Mouse (Mus musculus): ENCODE results near the gene Map3k10. TPM values are rescaled to one million over a fixed set of nuclear protein-coding genes. Genes with fewer than 3 reads are reported as not detected.
"Not testable (repeated sequence)": the region's sequence is repeated elsewhere in the genome, so short reads cannot be mapped to it uniquely, and the experiment has no call there.

Map3k10 gene
- polyA plus RNA-seq, 1 experiment from 2014 or later = 23.5 TPM

- H3K4me2 ChIP-seq (replicated peaks) = no peak overlapping the region
- no peak overlapping the region for H3K9ac ChIP-seq
- ATAC-seq (ENCODE audit: low FRiP score) (no peak), DNase-seq (ENCODE audit: low spot score) (no peak)
- no peak overlapping the region for H3K4me3 ChIP-seq (replicated peaks; ENCODE audit: low read length)
- H3K27me3 ChIP-seq (ENCODE audit: control insufficient read depth, insufficient read depth, low read length) = no peaks in the 10 kb centered on the region
- no peaks in the 10 kb centered on the region for H3K36me3 ChIP-seq (replicated peaks; ENCODE audit: control insufficient read depth, insufficient read depth)
- no peaks in the 10 kb centered on the region for H3K4me1 ChIP-seq (replicated peaks; ENCODE audit: control insufficient read depth, insufficient read depth, low read length)
- H3K27ac ChIP-seq = no peak overlapping the region
- H3K9me3 ChIP-seq (ENCODE audit: control insufficient read depth, low read length) = no peaks in the 10 kb centered on the region
- WGBS = 90% methylated on average over 7 of the region's 7 CpGs
Observed at GRCm38 (mm10) chr7:27646516-27646915, 27.9 kb downstream of the Map3k10 start.

GRCm38 (mm10) chr7:27644471-27644870 lies 29.9 kb downstream of the Map3k10 start:
- no peak overlapping the region for H3K4me2 ChIP-seq (replicated peaks)
- H3K9me3 ChIP-seq (ENCODE audit: control insufficient read depth, low read length) = no peaks in the 10 kb centered on the region
- peaks cover 1% of the 10 kb centered on the region; the same call in 1 of the 2 replicates for H3K36me3 ChIP-seq (replicated peaks; ENCODE audit: control insufficient read depth, insufficient read depth)
- no peaks in the 10 kb centered on the region for H3K4me1 ChIP-seq (replicated peaks; ENCODE audit: control insufficient read depth, insufficient read depth, low read length)
- no peak overlapping the region for H3K4me3 ChIP-seq (replicated peaks; ENCODE audit: low read length)
- H3K9ac ChIP-seq = no peak overlapping the region
- H3K27ac ChIP-seq = no peak overlapping the region
- no peaks in the 10 kb centered on the region for H3K27me3 ChIP-seq (ENCODE audit: control insufficient read depth, insufficient read depth, low read length)
- WGBS = 65% methylated on average over 1 of the region's 1 CpGs
- DNase-seq (ENCODE audit: low spot score) (no peak), ATAC-seq (ENCODE audit: low FRiP score) (no peak)

DNA sequence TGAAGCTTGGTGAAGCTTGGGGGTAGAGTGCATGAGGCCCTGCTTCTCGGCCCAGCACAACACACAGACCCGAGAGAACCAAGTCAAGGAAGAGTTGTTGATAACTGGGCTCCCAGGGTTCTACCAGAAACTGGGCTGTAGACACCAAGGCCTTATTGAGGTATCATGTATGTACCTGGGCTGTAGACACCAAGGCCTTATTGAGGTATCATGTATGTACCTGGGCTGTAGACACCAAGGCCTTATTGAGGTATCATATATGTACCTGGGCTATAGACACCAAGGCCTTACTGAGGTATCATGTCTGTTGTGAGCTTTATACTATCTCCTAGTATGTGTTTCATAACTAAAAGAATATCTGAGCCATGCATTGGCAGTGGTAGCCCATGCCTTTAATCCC lies 39.3 kb downstream of the Map3k10 start:
- H3K27me3 ChIP-seq (ENCODE audit: control insufficient read depth, insufficient read depth, low read length); H3K4me1 ChIP-seq (replicated peaks; ENCODE audit: control insufficient read depth, insufficient read depth, low read length); H3K27ac ChIP-seq; ATAC-seq (ENCODE audit: low FRiP score); DNase-seq (ENCODE audit: low spot score); H3K4me3 ChIP-seq (replicated peaks; ENCODE audit: low read length); H3K9me3 ChIP-seq (ENCODE audit: control insufficient read depth, low read length); H3K4me2 ChIP-seq (replicated peaks); H3K9ac ChIP-seq: not testable (repeated sequence)
- 100% methylated on average over 2 of the region's 2 CpGs for WGBS
- H3K36me3 ChIP-seq (replicated peaks; ENCODE audit: control insufficient read depth, insufficient read depth) = peaks cover 71% of the 10 kb centered on the region

DNA sequence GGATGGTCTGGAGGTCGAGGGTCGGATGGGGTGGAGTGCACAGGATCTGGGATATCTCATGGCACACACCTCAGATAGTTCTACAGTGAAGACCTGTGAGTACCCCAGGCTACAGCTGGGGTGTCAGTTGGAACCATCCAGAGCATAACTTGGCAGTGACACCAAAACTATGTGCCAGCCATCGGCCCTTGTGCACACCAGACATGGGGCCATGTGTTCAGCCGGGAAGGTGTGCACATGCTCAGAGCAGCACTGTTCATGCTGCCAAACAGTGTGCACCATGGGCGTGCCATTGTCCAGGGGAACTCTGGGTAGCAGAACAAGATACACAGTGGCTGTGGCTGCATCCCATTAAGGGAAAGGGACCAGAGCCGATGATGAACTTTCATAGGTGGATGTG lies 39.7 kb downstream of the Map3k10 start:
- Histone ChIP-seq H3K27me3 (ENCODE audit: control insufficient read depth, insufficient read depth, low read length) (no peaks in the 10 kb centered on the region), H3K4me2 (replicated peaks) (no peak overlapping the region), H3K9ac (no peak overlapping the region), H3K4me1 (replicated peaks; ENCODE audit: control insufficient read depth, insufficient read depth, low read length) (no peaks in the 10 kb centered on the region), H3K9me3 (ENCODE audit: control insufficient read depth, low read length) (no peaks in the 10 kb centered on the region), H3K27ac (no peak overlapping the region), H3K36me3 (replicated peaks; ENCODE audit: control insufficient read depth, insufficient read depth) (peaks cover 73% of the 10 kb centered on the region), H3K4me3 (replicated peaks; ENCODE audit: low read length) (no peak overlapping the region)
- WGBS = 97% methylated on average over 6 of the region's 6 CpGs
- DNase-seq (ENCODE audit: low spot score) (no peak), ATAC-seq (ENCODE audit: low FRiP score) (no peak)

- no peak for DNase-seq (ENCODE audit: low spot score)
- Histone ChIP-seq H3K27me3 (ENCODE audit: control insufficient read depth, insufficient read depth, low read length) (no peaks in the 10 kb centered on the region), H3K4me1 (replicated peaks; ENCODE audit: control insufficient read depth, insufficient read depth, low read length) (no peaks in the 10 kb centered on the region), H3K4me2 (replicated peaks) (no peak overlapping the region), H3K4me3 (replicated peaks; ENCODE audit: low read length) (no peak overlapping the region), H3K9ac (no peak overlapping the region), H3K27ac (no peak overlapping the region), H3K9me3 (ENCODE audit: control insufficient read depth, low read length) (no peaks in the 10 kb centered on the region), H3K36me3 (replicated peaks; ENCODE audit: control insufficient read depth, insufficient read depth) (peaks cover 85% of the 10 kb centered on the region)
- WGBS = 92% methylated on average over 6 of the region's 6 CpGs
- ATAC-seq (ENCODE audit: low FRiP score) = no peak
Observed at GRCm38 (mm10) chr7:27633166-27633565, 41.2 kb downstream of the Map3k10 start.

- Histone ChIP-seq H3K27ac (no peak overlapping the region), H3K4me2 (replicated peaks) (no peak overlapping the region), H3K9ac (no peak overlapping the region), H3K4me1 (replicated peaks; ENCODE audit: control insufficient read depth, insufficient read depth, low read length) (no peaks in the 10 kb centered on the region), H3K36me3 (replicated peaks; ENCODE audit: control insufficient read depth, insufficient read depth) (peaks cover 86% of the 10 kb centered on the region), H3K4me3 (replicated peaks; ENCODE audit: low read length) (no peak overlapping the region), H3K27me3 (ENCODE audit: control insufficient read depth, insufficient read depth, low read length) (no peaks in the 10 kb centered on the region), H3K9me3 (ENCODE audit: control insufficient read depth, low read length) (no peaks in the 10 kb centered on the region)
- no peak for DNase-seq (ENCODE audit: low spot score)
- 97% methylated on average over 4 of the region's 4 CpGs for WGBS
- ATAC-seq (ENCODE audit: low FRiP score) = no peak
Observed at GRCm38 (mm10) chr7:27631439-27631838, 43.0 kb downstream of the Map3k10 start.

GRCm38 (mm10) chr7:27628816-27629215 lies 45.6 kb downstream of the Map3k10 start:
- H3K27ac ChIP-seq; H3K9ac ChIP-seq; H3K4me1 ChIP-seq (replicated peaks; ENCODE audit: control insufficient read depth, insufficient read depth, low read length); ATAC-seq (ENCODE audit: low FRiP score); H3K4me3 ChIP-seq (replicated peaks; ENCODE audit: low read length); H3K27me3 ChIP-seq (ENCODE audit: control insufficient read depth, insufficient read depth, low read length); H3K4me2 ChIP-seq (replicated peaks); H3K9me3 ChIP-seq (ENCODE audit: control insufficient read depth, low read length); DNase-seq (ENCODE audit: low spot score): not testable (repeated sequence)
- H3K36me3 ChIP-seq (replicated peaks; ENCODE audit: control insufficient read depth, insufficient read depth) = peaks cover 79% of the 10 kb centered on the region
- 86% methylated on average over 7 of the region's 7 CpGs for WGBS

DNA sequence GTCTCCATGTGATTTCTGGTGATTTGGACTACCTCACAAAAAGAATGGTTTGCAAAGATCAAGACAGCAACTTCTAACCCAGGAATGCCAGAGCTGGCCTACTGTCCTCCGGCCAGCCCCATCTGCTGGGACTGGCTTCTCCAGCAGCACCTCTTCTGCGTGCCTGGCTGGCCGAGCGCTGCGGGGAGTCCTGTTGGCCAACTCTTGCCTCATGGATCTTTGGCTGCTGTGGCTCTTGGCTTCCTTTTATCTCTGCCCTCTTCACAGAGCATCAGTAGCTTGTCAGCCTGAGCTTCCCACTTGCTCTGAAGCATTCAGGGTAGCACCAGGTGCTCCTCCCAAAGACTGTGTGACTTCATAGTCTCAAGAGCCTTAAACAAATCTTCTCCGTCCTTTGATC lies 46.2 kb downstream of the Map3k10 start:
- H3K36me3 ChIP-seq (replicated peaks; ENCODE audit: control insufficient read depth, insufficient read depth) = peaks cover 78% of the 10 kb centered on the region
- H3K4me1 ChIP-seq (replicated peaks; ENCODE audit: control insufficient read depth, insufficient read depth, low read length) = no peaks in the 10 kb centered on the region
- H3K4me2 ChIP-seq (replicated peaks) = no peak overlapping the region
- no peaks in the 10 kb centered on the region for H3K27me3 ChIP-seq (ENCODE audit: control insufficient read depth, insufficient read depth, low read length)
- 0 out of 2 replicates have a peak overlapping the region, but pooled peaks have one; percentile 5 for H3K27ac ChIP-seq
- no peaks in the 10 kb centered on the region for H3K9me3 ChIP-seq (ENCODE audit: control insufficient read depth, low read length)
- ATAC-seq (ENCODE audit: low FRiP score) = no peak
- no peak overlapping the region for H3K4me3 ChIP-seq (replicated peaks; ENCODE audit: low read length)
- no peak for DNase-seq (ENCODE audit: low spot score)
- H3K9ac ChIP-seq = no peak overlapping the region
- 94% methylated on average over 6 of the region's 6 CpGs for WGBS

DNA sequence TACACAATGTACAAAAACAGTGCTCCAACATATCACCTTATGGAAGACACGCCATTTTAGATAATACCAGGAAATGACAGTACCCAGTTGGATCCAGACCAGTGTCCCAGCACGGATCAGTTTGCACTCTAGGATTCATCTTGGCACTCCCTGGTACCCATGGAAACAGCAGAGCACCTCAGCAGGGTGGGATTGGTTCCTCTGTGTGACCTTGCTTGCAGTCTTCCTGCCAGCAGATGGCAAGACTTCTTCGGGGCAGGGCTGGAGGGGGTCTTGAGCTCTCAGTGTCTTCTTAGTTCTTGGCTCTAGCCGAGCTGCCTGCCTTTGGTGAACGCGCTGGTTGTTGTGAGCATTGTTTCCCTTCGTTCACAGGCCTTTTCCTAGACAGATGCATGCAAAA lies 46.7 kb downstream of the Map3k10 start:
- no peaks in the 10 kb centered on the region for H3K9me3 ChIP-seq (ENCODE audit: control insufficient read depth, low read length)
- no peak for ATAC-seq (ENCODE audit: low FRiP score)

DNA sequence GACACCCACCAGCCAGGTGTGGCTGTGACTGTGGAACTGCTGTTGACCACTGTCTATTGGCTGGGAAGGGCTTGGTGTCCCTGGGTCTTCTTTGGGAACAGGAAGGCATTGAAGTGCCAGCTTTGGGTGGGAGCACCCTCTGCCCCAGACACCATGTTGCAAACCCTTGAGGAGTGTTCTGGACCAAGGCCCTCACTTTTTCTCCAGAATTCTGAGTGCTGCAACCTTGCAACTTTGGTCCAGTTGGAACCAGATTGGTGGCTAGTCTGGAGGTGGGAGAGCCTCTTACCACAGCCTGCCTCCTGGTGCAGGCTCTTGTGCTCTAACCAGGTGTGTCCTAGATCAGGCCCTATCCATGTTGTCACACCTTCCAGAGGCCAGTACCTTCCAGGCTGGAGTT lies 49.4 kb downstream of the Map3k10 start:
- Histone ChIP-seq H3K9me3 (ENCODE audit: control insufficient read depth, low read length) (no peaks in the 10 kb centered on the region), H3K4me3 (replicated peaks; ENCODE audit: low read length) (no peak overlapping the region), H3K9ac (no peak overlapping the region), H3K4me2 (replicated peaks) (no peak overlapping the region), H3K36me3 (replicated peaks; ENCODE audit: control insufficient read depth, insufficient read depth) (peaks cover 77% of the 10 kb centered on the region), H3K4me1 (replicated peaks; ENCODE audit: control insufficient read depth, insufficient read depth, low read length) (no peaks in the 10 kb centered on the region), H3K27ac (no peak overlapping the region), H3K27me3 (ENCODE audit: control insufficient read depth, insufficient read depth, low read length) (no peaks in the 10 kb centered on the region)
- DNase-seq (ENCODE audit: low spot score) (no peak), ATAC-seq (ENCODE audit: low FRiP score) (no peak)

More for the DNA sequence above, 46.7 kb downstream of the Map3k10 start:
- 77% methylated on average over 7 of the region's 7 CpGs for WGBS
- Histone ChIP-seq H3K9ac (no peak overlapping the region), H3K4me2 (replicated peaks) (no peak overlapping the region), H3K27me3 (ENCODE audit: control insufficient read depth, insufficient read depth, low read length) (no peaks in the 10 kb centered on the region), H3K36me3 (replicated peaks; ENCODE audit: control insufficient read depth, insufficient read depth) (peaks cover 77% of the 10 kb centered on the region), H3K4me1 (replicated peaks; ENCODE audit: control insufficient read depth, insufficient read depth, low read length) (no peaks in the 10 kb centered on the region), H3K27ac (no peak overlapping the region), H3K4me3 (replicated peaks; ENCODE audit: low read length) (no peak overlapping the region)
- DNase-seq (ENCODE audit: low spot score) = no peak

Data from hindbrain, embryonic 14.5 days (tissue).